Mouse (Mus musculus): Measurements from ENCODE around the gene Ext2. TPM values are rescaled to one million over a fixed set of nuclear protein-coding genes. Genes with fewer than 3 reads are reported as not detected.

Gene Ext2
- polyA plus RNA-seq, 1 experiment, result 73.2 TPM

GRCm38 (mm10) chr2:93729585-93729984 lies 92.8 kb downstream of the Ext2 start:
- no peaks in the 10 kb centered on the region for H3K36me3 ChIP-seq (ENCODE audit: control insufficient read depth, insufficient read depth)
- no peak overlapping the region for H3K4me3 ChIP-seq (ENCODE audit: insufficient read depth, poor library complexity, severe bottlenecking)
- no peak overlapping the region for H3ac ChIP-seq (ENCODE audit: control insufficient read depth, insufficient read length, low read depth)
- no peaks in the 10 kb centered on the region for H3K79me2 ChIP-seq (ENCODE audit: control insufficient read depth, insufficient read depth)
- no peaks in the 10 kb centered on the region for H3K79me3 ChIP-seq (ENCODE audit: low read depth)
- H3K27me3 ChIP-seq (ENCODE audit: control insufficient read depth, insufficient read depth, insufficient read length), result no peaks in the 10 kb centered on the region
- TF ChIP-seq MYOG (IDR thresholded peaks at IDR 0.05; ENCODE audit: control insufficient read depth, extremely low read depth, insufficient read length) (no peak), MYOD1 (IDR thresholded peaks at IDR 0.05; ENCODE audit: control insufficient read depth, insufficient read length, low read depth) (no peak), CTCF (IDR thresholded peaks at IDR 0.05; ENCODE audit: control insufficient read depth, insufficient read depth, insufficient read length) (no peak), CEBPB (IDR thresholded peaks at IDR 0.05; ENCODE audit: low read depth) (no peak), MAX (IDR thresholded peaks at IDR 0.05) (no peak), USF1 (IDR thresholded peaks at IDR 0.05; ENCODE audit: low read depth) (no peak), FOSL1 (IDR thresholded peaks at IDR 0.05; ENCODE audit: insufficient read depth, low read length, poor library complexity, severe bottlenecking) (no peak)

- TF ChIP-seq CEBPB (IDR thresholded peaks at IDR 0.05; ENCODE audit: low read depth), result no peak
- TF ChIP-seq USF1 (IDR thresholded peaks at IDR 0.05; ENCODE audit: low read depth), result no peak
- TF ChIP-seq CTCF (IDR thresholded peaks at IDR 0.05; ENCODE audit: control insufficient read depth, insufficient read depth, insufficient read length), result no peak
- TF ChIP-seq FOSL1 (IDR thresholded peaks at IDR 0.05; ENCODE audit: insufficient read depth, low read length, poor library complexity, severe bottlenecking), result no peak
- no peak for TF ChIP-seq MYOD1 (IDR thresholded peaks at IDR 0.05; ENCODE audit: control insufficient read depth, insufficient read length, low read depth)
- TF ChIP-seq MYOG (IDR thresholded peaks at IDR 0.05; ENCODE audit: control insufficient read depth, extremely low read depth, insufficient read length), result no peak
- TF ChIP-seq MAX (IDR thresholded peaks at IDR 0.05), result no peak
- Histone ChIP-seq H3K4me3 (ENCODE audit: insufficient read depth, poor library complexity, severe bottlenecking) (no peak overlapping the region), H3K36me3 (ENCODE audit: control insufficient read depth, insufficient read depth) (peaks cover 9% of the 10 kb centered on the region), H3ac (ENCODE audit: control insufficient read depth, insufficient read length, low read depth) (no peak overlapping the region), H3K27me3 (ENCODE audit: control insufficient read depth, insufficient read depth, insufficient read length) (no peaks in the 10 kb centered on the region), H3K79me3 (ENCODE audit: low read depth) (no peaks in the 10 kb centered on the region), H3K79me2 (ENCODE audit: control insufficient read depth, insufficient read depth) (no peaks in the 10 kb centered on the region)
These were observed 99.1 kb downstream of the Ext2 start for GRCm38 (mm10) chr2:93723138-93723744.

GRCm38 (mm10) chr2:93720956-93721355 lies 101.4 kb downstream of the Ext2 start:
- peaks cover 14% of the 10 kb centered on the region for H3K36me3 ChIP-seq (ENCODE audit: control insufficient read depth, insufficient read depth)
- no peaks in the 10 kb centered on the region for H3K27me3 ChIP-seq (ENCODE audit: control insufficient read depth, insufficient read depth, insufficient read length)
- no peaks in the 10 kb centered on the region for H3K79me3 ChIP-seq (ENCODE audit: low read depth)
- H3ac ChIP-seq (ENCODE audit: control insufficient read depth, insufficient read length, low read depth), result no peak overlapping the region
- no peak for TF ChIP-seq FOSL1 (IDR thresholded peaks at IDR 0.05; ENCODE audit: insufficient read depth, low read length, poor library complexity, severe bottlenecking)
- TF ChIP-seq MAX (IDR thresholded peaks at IDR 0.05), result no peak
- no peak for TF ChIP-seq MYOG (IDR thresholded peaks at IDR 0.05; ENCODE audit: control insufficient read depth, extremely low read depth, insufficient read length)
- TF ChIP-seq CEBPB (IDR thresholded peaks at IDR 0.05; ENCODE audit: low read depth), result no peak
- no peak for TF ChIP-seq CTCF (IDR thresholded peaks at IDR 0.05; ENCODE audit: control insufficient read depth, insufficient read depth, insufficient read length)
- TF ChIP-seq MYOD1 (IDR thresholded peaks at IDR 0.05; ENCODE audit: control insufficient read depth, insufficient read length, low read depth), result no peak
- no peak for TF ChIP-seq USF1 (IDR thresholded peaks at IDR 0.05; ENCODE audit: low read depth)
- no peak overlapping the region for H3K4me3 ChIP-seq (ENCODE audit: insufficient read depth, poor library complexity, severe bottlenecking)
- H3K79me2 ChIP-seq (ENCODE audit: control insufficient read depth, insufficient read depth), result no peaks in the 10 kb centered on the region

DNA sequence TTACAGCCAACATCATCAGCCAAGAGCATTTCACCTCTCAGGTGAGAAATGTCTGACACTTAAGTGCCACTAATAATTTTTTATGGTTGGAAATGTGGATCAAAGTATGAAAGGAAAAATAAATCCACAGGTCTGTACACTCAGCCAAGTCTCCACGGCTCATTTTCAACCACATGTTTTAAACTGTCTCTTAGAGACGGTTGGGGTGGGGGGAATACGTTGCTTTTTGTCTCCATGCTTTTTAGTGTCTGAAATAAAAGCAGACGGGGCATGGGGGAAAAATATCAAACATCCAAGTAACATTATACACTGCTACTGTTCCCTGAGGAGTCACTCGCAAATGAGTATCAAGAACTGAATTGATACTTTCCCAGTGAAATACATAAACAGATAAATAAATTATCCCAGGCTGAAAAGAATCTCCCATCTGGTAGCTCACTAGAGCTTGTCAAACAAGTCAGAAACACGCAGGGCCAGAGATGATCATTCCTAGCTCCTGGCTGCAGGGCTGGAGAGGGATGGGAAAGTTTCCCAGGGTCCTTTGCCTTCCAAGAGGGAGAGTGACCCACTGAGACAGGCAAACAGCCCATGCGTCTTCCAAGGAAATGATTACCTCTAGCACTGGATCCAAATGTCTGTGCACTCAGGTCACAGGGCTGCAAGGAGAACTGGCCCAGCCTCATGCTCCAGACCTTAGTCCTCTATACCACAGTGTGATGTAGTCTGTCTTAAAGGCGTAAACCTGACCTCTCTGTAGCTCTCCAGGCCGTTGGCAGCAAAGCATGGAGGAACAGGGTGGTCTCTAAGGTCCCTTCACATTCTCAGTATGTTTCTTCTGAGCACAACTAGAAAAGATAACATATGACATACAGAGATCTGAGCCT lies 102.3 kb downstream of the Ext2 start:
- H3K36me3 ChIP-seq (ENCODE audit: control insufficient read depth, insufficient read depth), result peaks cover 14% of the 10 kb centered on the region
- H3ac ChIP-seq (ENCODE audit: control insufficient read depth, insufficient read length, low read depth), result no peak overlapping the region
- no peak overlapping the region for H3K4me3 ChIP-seq (ENCODE audit: insufficient read depth, poor library complexity, severe bottlenecking)
- TF ChIP-seq CEBPB (IDR thresholded peaks at IDR 0.05; ENCODE audit: low read depth), result no peak
- no peak for TF ChIP-seq FOSL1 (IDR thresholded peaks at IDR 0.05; ENCODE audit: insufficient read depth, low read length, poor library complexity, severe bottlenecking)
- no peak for TF ChIP-seq USF1 (IDR thresholded peaks at IDR 0.05; ENCODE audit: low read depth)
- no peak for TF ChIP-seq MYOD1 (IDR thresholded peaks at IDR 0.05; ENCODE audit: control insufficient read depth, insufficient read length, low read depth)
- TF ChIP-seq MYOG (IDR thresholded peaks at IDR 0.05; ENCODE audit: control insufficient read depth, extremely low read depth, insufficient read length), result no peak
- TF ChIP-seq CTCF (IDR thresholded peaks at IDR 0.05; ENCODE audit: control insufficient read depth, insufficient read depth, insufficient read length), result no peak
- TF ChIP-seq MAX (IDR thresholded peaks at IDR 0.05), result no peak
- H3K79me3 ChIP-seq (ENCODE audit: low read depth), result no peaks in the 10 kb centered on the region
- H3K79me2 ChIP-seq (ENCODE audit: control insufficient read depth, insufficient read depth), result no peaks in the 10 kb centered on the region
- H3K27me3 ChIP-seq (ENCODE audit: control insufficient read depth, insufficient read depth, insufficient read length), result no peaks in the 10 kb centered on the region

DNA sequence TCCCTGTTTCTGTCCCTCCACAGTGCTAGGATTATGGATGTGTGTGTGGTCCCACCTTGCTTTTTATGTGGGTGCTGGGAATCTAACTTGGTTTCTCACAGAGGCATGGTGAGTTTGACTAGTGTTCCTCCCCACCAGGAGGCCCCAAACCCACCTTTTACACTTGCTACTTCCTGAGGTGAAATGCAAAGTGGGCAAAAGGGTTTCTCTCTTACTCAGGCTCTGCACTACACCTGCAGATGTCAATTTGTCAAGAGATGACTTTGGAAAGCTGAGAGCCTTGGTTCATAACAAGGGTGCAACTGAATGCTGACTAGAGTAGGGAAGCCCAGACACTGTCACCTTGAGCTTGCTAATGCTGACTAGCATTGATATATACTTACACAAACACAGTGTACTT lies 109.1 kb downstream of the Ext2 start:
- no peaks in the 10 kb centered on the region for H3K27me3 ChIP-seq (ENCODE audit: control insufficient read depth, insufficient read depth, insufficient read length)
- TF ChIP-seq MAX (IDR thresholded peaks at IDR 0.05) (no peak), CTCF (IDR thresholded peaks at IDR 0.05; ENCODE audit: control insufficient read depth, insufficient read depth, insufficient read length) (no peak), MYOG (IDR thresholded peaks at IDR 0.05; ENCODE audit: control insufficient read depth, extremely low read depth, insufficient read length) (no peak), CEBPB (IDR thresholded peaks at IDR 0.05; ENCODE audit: low read depth) (no peak), USF1 (IDR thresholded peaks at IDR 0.05; ENCODE audit: low read depth) (no peak), MYOD1 (IDR thresholded peaks at IDR 0.05; ENCODE audit: control insufficient read depth, insufficient read length, low read depth) (no peak), FOSL1 (IDR thresholded peaks at IDR 0.05; ENCODE audit: insufficient read depth, low read length, poor library complexity, severe bottlenecking) (no peak)

More for the DNA sequence above, 109.1 kb downstream of the Ext2 start:
- H3K4me3 ChIP-seq (ENCODE audit: insufficient read depth, poor library complexity, severe bottlenecking), result no peak overlapping the region
- peaks cover 5% of the 10 kb centered on the region for H3K36me3 ChIP-seq (ENCODE audit: control insufficient read depth, insufficient read depth)
- H3ac ChIP-seq (ENCODE audit: control insufficient read depth, insufficient read length, low read depth), result no peak overlapping the region
- no peaks in the 10 kb centered on the region for H3K79me3 ChIP-seq (ENCODE audit: low read depth)
- no peaks in the 10 kb centered on the region for H3K79me2 ChIP-seq (ENCODE audit: control insufficient read depth, insufficient read depth)

Data from C2C12 (cell line).